Mouse (Mus musculus): Measurements from ENCODE around the gene Ccdc189.

DNA sequence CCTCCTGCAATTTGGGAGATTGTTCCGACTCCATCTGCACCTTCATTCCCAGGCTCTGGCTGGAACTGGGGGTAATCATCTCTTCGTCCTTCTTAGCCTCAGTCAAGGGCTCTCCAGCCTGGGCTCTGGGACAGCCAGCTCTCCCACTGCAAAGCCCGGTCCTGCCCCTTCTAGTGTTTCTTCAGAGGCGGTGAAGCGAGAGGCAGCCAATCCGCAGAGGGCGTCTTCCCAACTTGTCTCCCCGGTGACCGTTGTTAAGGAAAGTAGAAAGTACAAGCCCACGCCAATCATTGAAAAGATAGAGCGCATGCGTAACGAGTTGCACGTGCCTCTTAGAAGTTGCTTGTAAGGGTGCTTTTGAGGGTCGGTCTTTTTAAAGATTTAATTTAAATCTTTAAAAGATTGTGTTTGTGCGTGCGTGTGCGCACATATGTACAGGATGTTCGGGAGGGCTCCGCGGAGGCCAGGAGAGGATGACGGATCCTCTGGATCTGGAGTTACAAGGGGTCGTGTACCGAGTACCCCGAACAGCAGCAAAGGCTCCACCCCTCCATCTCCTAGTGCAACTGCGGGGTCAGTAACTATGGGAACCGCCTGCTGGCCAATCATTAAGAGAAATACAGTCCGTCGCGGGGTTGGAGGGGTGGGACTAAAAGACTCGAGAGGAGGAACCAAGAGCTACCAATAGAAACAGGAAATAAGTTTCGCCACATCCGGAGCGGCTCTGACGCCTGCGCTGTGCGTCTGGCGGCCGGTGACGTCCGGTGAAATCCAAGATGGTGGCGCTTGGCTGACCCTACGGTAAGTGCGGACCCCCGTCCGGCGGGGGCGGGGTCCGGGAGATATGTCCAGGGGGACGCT lies at the start of gene Ccdc189, which contains the start of gene Rnf40:
- TF ChIP-seq MAZ (IDR thresholded peaks at IDR 0.05; ENCODE audit: low read depth, low read length) (peak; percentile 48; the same call in 1 of the 2 replicates), CTCF (IDR thresholded peaks at IDR 0.05 in 2 of 3, conservative IDR thresholded peaks at IDR 0.05 in 1 of 3; ENCODE audit: control insufficient read depth in 1 of 3, insufficient read depth in 1 of 3, low read depth in 2 of 3, low read length in 3 of 3, poor library complexity in 1 of 3, severe bottlenecking in 1 of 3) (no peak), MEF2A (IDR thresholded peaks at IDR 0.05; ENCODE audit: extremely low read depth, insufficient replicate concordance, low read depth, low read length, poor library complexity, severe bottlenecking) (no peak), GATA1 (IDR thresholded peaks at IDR 0.05; ENCODE audit: low read depth, low read length) (no peak), ZC3H11A (IDR thresholded peaks at IDR 0.05; ENCODE audit: low read depth, low read length) (no peak), RCOR1 (IDR thresholded peaks at IDR 0.05; ENCODE audit: low read depth, low read length) (no peak), HCFC1 (IDR thresholded peaks at IDR 0.05; ENCODE audit: low read depth, low read length) (peak; percentile 87), CHD2 (IDR thresholded peaks at IDR 0.05; ENCODE audit: low read length) (no peak), TCF12 (IDR thresholded peaks at IDR 0.05; ENCODE audit: low read depth, low read length) (0 out of 2 replicates have a peak, but pooled peaks have one; percentile 21), POLR2A (IDR thresholded peaks at IDR 0.05; ENCODE audit: control insufficient read depth in 1 of 2, insufficient read depth in 1 of 2, low read depth in 1 of 2, low read length in 2 of 2, poor library complexity in 1 of 2) (peak; percentile 41 to 68), ETS1 (IDR thresholded peaks at IDR 0.05; ENCODE audit: low read depth, low read length) (peak; percentile 53; the same call in 1 of the 2 replicates)
